Mouse (Mus musculus) CH12.LX (cell line): ENCODE results near the gene Dkkl1. TPM values are rescaled to one million over a fixed set of nuclear protein-coding genes. Genes with fewer than 3 reads are reported as not detected.

ENCODE experiments used
- DNase-seq: peaks from one replicate; pipeline ENCODE4 v3.0.0-alpha.2; 2013; ENCODE audit errors: extremely low read depth
- H3K27ac ChIP-seq: 2 replicates; pipeline ENCODE4 v1.5.1; 2012; ENCODE audit warnings: low read depth, mild to moderate bottlenecking, control low read depth, moderate library complexity; ENCODE audit not compliant: insufficient read depth
- H3K27me3 ChIP-seq: replicated peaks from 2 replicates; pipeline ENCODE3; 2012; ENCODE audit warnings: inconsistent platforms
- H3K36me3 ChIP-seq, 2 experiments: replicated peaks in 1 of 2; 2 replicates each; pipeline versions ENCODE3 to v1.6.1; 2012; ENCODE audit warnings: inconsistent platforms in 1 of 2, low read length in 1 of 2, mild to moderate bottlenecking in 1 of 2, mixed read lengths in 1 of 2, moderate library complexity in 1 of 2; ENCODE audit not compliant: control insufficient read depth in 1 of 2, insufficient read depth in 1 of 2
- H3K4me1 ChIP-seq, 2 experiments: 2 replicates each; pipeline ENCODE4 v1.6.1; 2012; ENCODE audit warnings: inconsistent platforms in 1 of 2, moderate library complexity in 1 of 2; ENCODE audit not compliant: insufficient read depth in 2 of 2, control insufficient read depth in 1 of 2
- H3K4me2 ChIP-seq: 2 replicates; pipeline ENCODE4 v1.6.1; 2012; ENCODE audit warnings: low read depth, mild to moderate bottlenecking, control low read depth; ENCODE audit not compliant: poor library complexity, insufficient read depth, severe bottlenecking
- H3K4me3 ChIP-seq, 3 experiments: fragments of 150-350 bp in 1 of 3; sonication (generic) in 1 of 3; replicated peaks in 1 of 3; 2 replicates each; pipeline versions ENCODE3 to v1.5.1; 2011 to 2012; ENCODE audit warnings: low read depth in 2 of 3, low read length in 2 of 3, mild to moderate bottlenecking in 2 of 3, moderate library complexity in 2 of 3, control low read depth in 1 of 3, improper control_type of control experiment in 1 of 3, inconsistent platforms in 1 of 3, mixed read lengths in 1 of 3; ENCODE audit not compliant: poor library complexity in 1 of 3
- H3K79me2 ChIP-seq: replicated peaks from 2 replicates; pipeline ENCODE4 v1.6.1; 2012; ENCODE audit warnings: mild to moderate bottlenecking, moderate library complexity; ENCODE audit not compliant: control insufficient read depth, poor library complexity, insufficient read depth, severe bottlenecking; ENCODE audit errors: extremely low read depth
- H3K9ac ChIP-seq: 2 replicates; pipeline ENCODE4 v1.6.1; 2012; ENCODE audit warnings: low read depth, mild to moderate bottlenecking, control low read depth, moderate library complexity; ENCODE audit not compliant: insufficient read depth
- H3K9me3 ChIP-seq: replicated peaks from 2 replicates; pipeline ENCODE3; 2012; ENCODE audit warnings: low read length, inconsistent platforms, mixed read lengths
- CHD1 ChIP-seq: IDR thresholded peaks from 2 replicates; pipeline ENCODE4 v1.6.1; 2012; ENCODE audit warnings: low read depth, low read length, improper control_type of control experiment, inconsistent platforms
- ELF1 ChIP-seq: IDR thresholded peaks from 2 replicates; pipeline ENCODE4 v1.6.1; 2014; ENCODE audit warnings: low read depth, mild to moderate bottlenecking, inconsistent platforms, low read length, improper control_type of control experiment
- EP300 ChIP-seq: IDR thresholded peaks from 2 replicates; pipeline ENCODE4 v1.6.1; 2011; ENCODE audit warnings: low read length, improper control_type of control experiment
- ETS1 ChIP-seq: conservative IDR thresholded peaks from 2 replicates; pipeline ENCODE4 v1.6.1; 2012; ENCODE audit warnings: low read depth, mild to moderate bottlenecking, inconsistent platforms, low read length, improper control_type of control experiment, moderate library complexity
- GABPA ChIP-seq: IDR thresholded peaks from 2 replicates; pipeline ENCODE4 v1.6.1; 2012; ENCODE audit warnings: low read depth, low read length, improper control_type of control experiment, inconsistent platforms; ENCODE audit not compliant: insufficient replicate concordance
- JUN ChIP-seq: IDR thresholded peaks from 2 replicates; pipeline ENCODE4 v1.6.1; 2011; ENCODE audit warnings: low read depth, mild to moderate bottlenecking, low read length, improper control_type of control experiment, moderate library complexity; ENCODE audit not compliant: insufficient read depth
- JUND ChIP-seq: conservative IDR thresholded peaks from 2 replicates; pipeline ENCODE4 v1.6.1; 2011; ENCODE audit warnings: low read depth, low read length, improper control_type of control experiment
- MEF2A ChIP-seq: IDR thresholded peaks from 2 replicates; pipeline ENCODE4 v1.6.1; 2014; ENCODE audit warnings: low read depth, mild to moderate bottlenecking, inconsistent platforms, low read length, improper control_type of control experiment, borderline replicate concordance
- NELFE ChIP-seq: IDR thresholded peaks from 2 replicates; pipeline ENCODE4 v1.6.1; 2011; ENCODE audit warnings: low read depth, low read length, improper control_type of control experiment
- POLR2AphosphoS2 ChIP-seq: IDR thresholded peaks from 2 replicates; pipeline ENCODE4 v1.6.1; 2011; ENCODE audit warnings: low read depth, low read length, improper control_type of control experiment
- SIN3A ChIP-seq: IDR thresholded peaks from 2 replicates; pipeline ENCODE4 v1.6.1; 2012; ENCODE audit warnings: low read length, improper control_type of control experiment, inconsistent platforms
- TBP ChIP-seq: conservative IDR thresholded peaks from 2 replicates; pipeline ENCODE4 v1.6.1; 2011; ENCODE audit warnings: low read depth, low read length, improper control_type of control experiment
- USF1 ChIP-seq: IDR thresholded peaks from 2 replicates; pipeline ENCODE4 v1.6.1; 2014; ENCODE audit warnings: low read depth, mild to moderate bottlenecking, inconsistent platforms, low read length, improper control_type of control experiment
- USF2 ChIP-seq: conservative IDR thresholded peaks from 2 replicates; pipeline ENCODE4 v1.6.1; 2011; ENCODE audit warnings: low read depth, low read length, improper control_type of control experiment
- ZKSCAN1 ChIP-seq: IDR thresholded peaks from 2 replicates; pipeline ENCODE4 v1.6.1; 2012; ENCODE audit warnings: low read depth, inconsistent platforms, low read length, improper control_type of control experiment, borderline replicate concordance
- ZNF384 ChIP-seq: IDR thresholded peaks from 2 replicates; pipeline ENCODE4 v1.6.1; 2012; ENCODE audit warnings: low read depth, low read length, improper control_type of control experiment, inconsistent platforms
- dilution Hi-C: fragments of 300-500 bp; cut with MboI; formaldehyde crosslinking; loops from 2 replicates; pipeline ENCODE4 v1.14.3; 2020; ENCODE audit warnings: low sequenced_read_pairs; ENCODE audit not compliant: extremely low pct_unique_long_range_greater_than_20kb, extremely low pct_ligation_motif_present
- in situ Hi-C: fragments of 300-500 bp; cut with MboI; formaldehyde crosslinking; loops from 3 replicates; pipeline ENCODE4 v1.14.3; 2019; ENCODE audit warnings: low sequenced_read_pairs, low pct_ligation_motif_present, low pct_unique_long_range_greater_than_20kb, mixed read lengths
- polyA plus RNA-seq: library from polyadenylated mRNA; unstranded; fragments of >175 nt; gene quantifications from 2 replicates; pipeline ENCODE4 v1.2.1, GENCODE M21; 2012; ENCODE audit warnings: low read depth; ENCODE audit not compliant: insufficient read length
- total RNA-seq, 2 experiments: library from RNA; depleted of rRNA; stranded (reverse); fragments of 300-350 nt in 1 of 2; fragments of >200 nt in 1 of 2; gene quantifications; 2 replicates each; pipeline ENCODE4 v1.2.3; 2012 to 2014

The Dkkl1 gene
- total and polyA plus RNA-seq, 3 experiments: 0.24 to 1.6 (median 0.44) TPM

GRCm38 (mm10) chr7:45167761-45168445 lies 44.0 kb downstream of the Dkkl1 start:
- in situ Hi-C loops: loop anchor here (10.0 kb wide), 1 partner anchor 137 kb away; no protein-coding TSS in a partner anchor
- dilution Hi-C loops: no loop called here
- H3K27ac ChIP-seq: no peak overlapping the region
- H3K4me2 ChIP-seq: no peak overlapping the region
- TF ChIP-seq TBP: no peak
- peaks cover 66% of the 10 kb centered on the region for H3K27me3 ChIP-seq
- no peaks in the 10 kb centered on the region for H3K79me2 ChIP-seq
- H3K36me3 ChIP-seq: no peaks in the 10 kb centered on the region
- no peak overlapping the region for H3K4me3 ChIP-seq
- no peak overlapping the region for H3K9ac ChIP-seq
- no peak for DNase-seq
- H3K4me1 ChIP-seq: no peaks in the 10 kb centered on the region
- H3K9me3 ChIP-seq: peaks cover 35% of the 10 kb centered on the region

- no peaks in the 10 kb centered on the region for H3K79me2 ChIP-seq
- H3K36me3 ChIP-seq: no peaks in the 10 kb centered on the region
- H3K4me2 ChIP-seq: no peak overlapping the region
- dilution Hi-C loops: no loop called here
- DNase-seq: no peak
- H3K27ac ChIP-seq: no peak overlapping the region
- in situ Hi-C loops: loop anchor here (10.0 kb wide), 1 partner anchor 138 kb away; no protein-coding TSS in a partner anchor
- peaks cover 71% of the 10 kb centered on the region for H3K27me3 ChIP-seq
- H3K9me3 ChIP-seq: peaks cover 31% of the 10 kb centered on the region
- TF ChIP-seq ZNF384 (no peak), SIN3A (no peak), ZKSCAN1 (no peak), CHD1 (no peak), USF2 (no peak), MEF2A (no peak), POLR2AphosphoS2 (no peak), JUND (no peak), ELF1 (no peak), JUN (no peak), ETS1 (no peak), EP300 (no peak), USF1 (no peak), GABPA (no peak), NELFE (no peak)
- no peak overlapping the region for H3K4me3 ChIP-seq
- peaks cover 0 to 8% of the 10 kb centered on the region in 2 experiments; a peak in 3 of 4 replicates for H3K4me1 ChIP-seq
- no peak overlapping the region for H3K9ac ChIP-seq
Observed at GRCm38 (mm10) chr7:45166950-45167401, 45.0 kb downstream of the Dkkl1 start.
